Mouse (Mus musculus): ENCODE results near the gene Il11ra1.
"Not testable (repeated sequence)": the region's sequence is repeated elsewhere in the genome, so short reads cannot be mapped to it uniquely, and the experiment has no call there.

Il11ra1 gene

GRCm38 (mm10) chr4:41681176-41681575 is 18.6 kb upstream of the Il11ra1 start:
- DNase-seq (ENCODE audit: low read depth), result no peak

GRCm38 (mm10) chr4:41681947-41682346 is 17.8 kb upstream of the Il11ra1 start:
- no peak for DNase-seq (ENCODE audit: low read depth)

- DNase-seq (ENCODE audit: low read depth), result no peak
Measured at GRCm38 (mm10) chr4:41682789-41683188, 17.0 kb upstream of the Il11ra1 start.

- not testable (repeated sequence) for DNase-seq (ENCODE audit: low read depth)
Measured at GRCm38 (mm10) chr4:41683303-41683702, 16.5 kb upstream of the Il11ra1 start.

GRCm38 (mm10) chr4:41684131-41684930 is 15.5 kb upstream of the Il11ra1 start:
- not testable (repeated sequence) for DNase-seq (ENCODE audit: low read depth)

- DNase-seq (ENCODE audit: low read depth), result not testable (repeated sequence)
Measured at GRCm38 (mm10) chr4:41684931-41685453, 14.8 kb upstream of the Il11ra1 start.

- DNase-seq (ENCODE audit: low read depth), result not testable (repeated sequence)
Measured at GRCm38 (mm10) chr4:41685882-41686492, 13.8 kb upstream of the Il11ra1 start.

DNA sequence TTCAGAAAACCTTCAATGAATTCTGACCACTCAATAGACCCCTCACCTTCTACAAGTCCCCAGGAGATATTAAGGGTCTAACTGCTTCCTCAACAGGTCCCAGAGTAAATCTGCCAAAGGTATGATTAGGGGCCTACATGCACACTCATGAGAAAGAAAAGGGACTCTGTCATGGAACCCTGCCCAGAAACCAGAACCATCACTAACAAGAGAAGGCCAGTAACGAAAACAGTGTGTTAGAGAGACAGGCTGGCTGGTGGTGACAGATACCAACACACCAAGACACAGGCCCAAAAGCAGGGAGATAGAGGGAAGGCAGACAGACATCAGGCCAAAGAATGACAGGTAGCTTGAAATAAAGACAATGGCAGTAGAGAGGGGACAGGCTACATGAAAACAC is 11.2 kb upstream of the Il11ra1 start:
- DNase-seq (ENCODE audit: low read depth), result not testable (repeated sequence)

DNA sequence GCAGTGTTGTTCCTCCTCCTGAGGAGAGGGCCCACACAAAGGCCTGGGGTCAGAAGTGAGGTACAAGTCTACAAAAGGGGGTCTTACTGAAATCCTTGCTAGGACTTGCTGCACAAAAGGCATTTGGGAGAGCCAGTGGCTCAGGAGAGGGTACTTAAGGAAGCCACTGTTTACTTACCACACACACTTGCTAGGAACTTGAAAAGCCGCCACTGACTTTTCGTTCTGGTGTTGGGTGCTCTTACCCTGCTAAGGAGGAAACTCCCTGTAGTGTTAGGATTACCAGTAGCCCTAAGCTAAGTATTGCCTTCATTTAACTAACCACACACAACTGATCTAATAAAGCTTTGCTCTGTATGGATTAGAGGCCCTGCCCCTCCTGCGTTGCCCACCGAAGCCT is 9.8 kb upstream of the Il11ra1 start:
- DNase-seq (ENCODE audit: low read depth), result not testable (repeated sequence)

- DNase-seq (ENCODE audit: low read depth), result not testable (repeated sequence)
Measured at GRCm38 (mm10) chr4:41693511-41693910, 6.3 kb upstream of the Il11ra1 start.

DNA sequence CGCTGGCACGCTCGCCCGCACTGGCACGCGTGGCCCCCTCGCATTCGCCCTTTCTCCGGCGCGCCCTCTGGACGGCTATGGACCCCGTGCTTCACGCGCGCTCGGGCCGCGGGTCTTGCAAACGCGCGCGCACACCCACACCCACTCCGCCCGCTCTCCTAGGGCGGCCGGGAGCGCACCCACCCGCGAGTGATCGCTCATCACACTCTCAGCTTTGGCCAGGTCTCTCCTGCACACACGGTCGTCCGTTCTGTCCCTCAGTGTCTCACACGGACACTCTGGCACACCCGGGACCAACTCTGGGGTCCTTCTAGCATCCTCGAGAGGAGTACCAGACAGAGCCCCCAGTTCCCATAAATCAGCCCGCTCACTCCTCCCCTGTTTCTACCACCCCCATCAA is 4.0 kb upstream of the Il11ra1 start:
- DNase-seq (ENCODE audit: low read depth), result not testable (repeated sequence)

DNA sequence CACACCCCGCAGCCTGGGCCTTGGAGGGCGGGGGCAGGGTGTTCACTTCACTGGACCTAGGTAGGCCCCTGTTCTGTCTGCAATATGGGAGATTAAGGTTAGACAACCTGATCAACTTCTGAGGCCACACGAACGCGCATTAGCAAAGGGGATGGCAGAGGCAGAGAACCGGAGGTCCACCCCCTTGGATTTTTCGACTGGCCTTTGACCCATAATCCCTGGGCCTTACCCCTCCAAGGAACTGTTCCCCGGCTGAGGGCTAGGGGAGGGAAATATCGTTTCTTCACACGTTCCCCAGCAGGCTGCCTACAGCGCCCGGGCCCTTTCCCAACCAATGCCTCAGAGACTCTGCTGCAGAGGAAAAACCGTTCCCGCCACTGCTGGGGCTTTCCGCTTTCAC is 3.3 kb upstream of the Il11ra1 start:
- not testable (repeated sequence) for DNase-seq (ENCODE audit: low read depth)

DNA sequence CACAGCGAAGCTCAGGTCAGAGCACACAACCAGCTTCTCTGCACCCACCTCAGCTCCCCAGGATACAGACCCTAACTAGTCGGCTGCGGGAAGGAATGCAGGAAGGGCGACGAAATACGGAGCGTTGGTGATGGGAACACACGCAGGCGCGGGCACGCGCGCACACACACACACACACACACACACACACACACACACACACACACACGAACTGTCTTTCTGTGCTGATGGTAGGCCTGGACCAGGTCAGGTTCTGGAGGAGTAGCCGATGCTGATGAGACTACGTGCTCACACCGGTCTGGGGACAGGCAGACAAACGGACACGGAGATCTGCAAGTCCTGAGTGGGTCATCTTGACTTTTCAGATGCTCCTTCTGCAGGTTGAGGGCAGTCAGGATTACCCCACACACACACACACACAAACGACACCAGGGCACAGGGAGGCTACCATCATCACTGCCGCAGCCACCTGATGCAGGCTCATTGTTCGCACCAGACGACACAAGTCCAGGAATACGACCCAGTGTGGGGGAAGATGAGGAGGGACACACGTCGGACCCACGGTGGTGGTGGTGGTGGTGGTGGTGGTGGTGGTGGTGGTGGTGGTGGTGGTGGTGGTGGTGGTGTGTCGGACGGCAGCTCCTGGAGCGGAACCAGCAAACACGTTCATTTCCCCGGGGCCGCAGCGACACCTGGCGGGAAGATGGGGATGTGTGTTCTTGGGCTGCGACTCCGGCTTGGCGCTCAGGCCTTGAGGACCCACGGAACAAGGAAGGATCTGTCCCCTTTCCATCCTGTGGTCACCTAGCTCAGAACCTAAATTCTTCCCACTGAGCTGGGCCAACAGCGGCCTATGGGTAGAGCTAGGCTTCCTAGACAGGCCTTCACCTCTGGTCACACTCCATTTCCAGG is 2.6 kb upstream of the Il11ra1 start, which contains the start of gene Cntfr:
TSS of gene Cntfr (minus strand) at position 160 of the 912 bp plus-strand sequence.
- DNase-seq (ENCODE audit: low read depth), result not testable (repeated sequence)

DNA sequence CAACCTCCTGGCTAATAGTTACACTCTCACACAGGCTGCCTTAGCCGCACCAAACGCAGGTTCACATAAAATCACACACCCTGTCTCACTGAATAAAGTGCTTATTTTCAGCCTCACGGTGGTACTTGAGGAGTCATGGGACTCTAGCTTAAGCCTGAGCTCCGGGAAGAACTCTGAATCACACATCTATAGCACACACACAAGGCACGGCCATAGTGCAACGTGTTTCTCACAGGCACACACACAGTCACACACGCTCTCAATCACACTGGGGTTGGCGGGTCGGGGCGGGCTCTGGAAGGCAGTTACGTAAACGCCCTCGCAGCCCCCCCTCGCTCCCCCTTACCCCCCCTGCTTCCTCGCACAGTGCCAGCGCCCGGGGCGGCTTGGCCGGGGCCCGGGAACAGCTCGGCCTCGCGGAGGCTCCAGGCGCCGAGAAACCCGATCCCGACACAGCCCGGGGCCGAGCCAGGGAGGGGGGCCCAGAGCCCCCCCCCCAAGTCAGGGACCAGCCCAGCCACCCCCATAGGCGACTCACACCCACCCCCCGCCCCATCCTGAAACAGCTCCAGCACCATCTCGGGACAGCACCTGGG is 1.3 kb upstream of the Il11ra1 start:
- not testable (repeated sequence) for DNase-seq (ENCODE audit: low read depth)

- not testable (repeated sequence) for DNase-seq (ENCODE audit: low read depth)
Measured at GRCm38 (mm10) chr4:41700224-41700623, 435 bp downstream of the Il11ra1 start.

DNA sequence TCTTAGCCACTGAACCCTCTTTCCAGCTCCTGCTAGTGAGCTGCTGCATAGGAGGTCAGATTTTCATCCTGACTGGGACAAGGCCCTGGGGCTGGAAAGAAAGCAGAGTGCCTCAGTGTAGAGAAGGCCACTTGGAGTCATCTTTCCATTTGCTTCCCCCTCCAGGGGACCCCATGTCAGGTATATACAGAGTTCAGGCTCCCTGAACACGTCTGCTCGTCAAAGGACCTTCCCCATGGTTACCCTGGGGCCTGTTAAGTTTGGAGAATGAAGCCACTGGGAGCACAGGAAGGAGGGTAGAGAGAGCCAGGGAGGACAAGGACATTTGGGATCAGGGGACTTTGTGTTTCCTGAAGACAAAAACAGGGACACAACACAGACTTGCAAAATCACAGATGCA is 2.4 kb downstream of the Il11ra1 start:
- DNase-seq (ENCODE audit: low read depth), result not testable (repeated sequence)

DNA sequence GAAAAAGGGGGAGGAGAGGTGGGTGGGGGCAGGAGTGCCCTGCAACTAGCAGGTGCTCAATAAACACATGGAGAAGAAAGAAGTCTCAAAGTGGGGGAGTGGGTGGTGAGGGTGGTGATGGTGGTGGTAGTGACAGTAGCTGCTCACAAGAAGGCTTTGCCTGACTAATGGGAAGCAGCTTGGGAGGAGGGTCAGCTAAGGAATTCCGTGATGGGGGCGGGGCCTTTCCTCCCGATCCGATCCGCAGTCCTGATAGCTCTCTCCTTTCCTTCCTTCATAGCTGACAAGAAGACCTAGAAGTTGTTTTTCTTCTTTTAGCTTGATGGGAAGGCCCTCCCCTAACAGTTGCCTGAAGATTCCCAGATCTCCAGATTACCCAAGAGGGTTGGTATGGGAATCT is 4.9 kb downstream of the Il11ra1 start:
- DNase-seq (ENCODE audit: low read depth), result no peak

GRCm38 (mm10) chr4:41705922-41706754 is 6.3 kb downstream of the Il11ra1 start:
- DNase-seq (ENCODE audit: low read depth), result no peak

DNA sequence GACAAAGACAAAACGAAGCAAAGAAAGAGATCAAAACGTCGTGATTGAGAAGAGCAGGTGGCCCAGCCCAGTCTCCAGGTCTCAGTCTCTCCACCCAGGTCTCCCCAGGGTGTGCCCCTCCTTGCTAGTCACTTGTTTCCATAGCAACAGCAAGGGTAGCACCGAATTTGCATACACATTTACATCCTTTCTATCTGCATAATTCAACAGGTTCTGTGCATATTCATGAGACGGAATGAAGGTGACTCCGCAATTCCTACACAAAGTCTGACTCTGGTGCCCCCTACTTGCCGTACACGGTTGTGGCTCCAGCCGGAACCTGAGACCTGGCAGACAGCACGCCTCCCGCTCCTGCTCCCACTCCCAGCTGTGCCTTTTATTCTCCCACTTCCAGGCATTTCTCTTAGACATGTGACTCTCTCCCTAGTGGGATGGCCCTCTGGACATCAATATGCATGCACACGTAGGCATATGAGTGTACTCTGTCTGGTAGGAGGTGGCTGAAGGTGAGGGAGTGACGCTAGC is 7.3 kb downstream of the Il11ra1 start:
- DNase-seq (ENCODE audit: low read depth), result no peak

DNA sequence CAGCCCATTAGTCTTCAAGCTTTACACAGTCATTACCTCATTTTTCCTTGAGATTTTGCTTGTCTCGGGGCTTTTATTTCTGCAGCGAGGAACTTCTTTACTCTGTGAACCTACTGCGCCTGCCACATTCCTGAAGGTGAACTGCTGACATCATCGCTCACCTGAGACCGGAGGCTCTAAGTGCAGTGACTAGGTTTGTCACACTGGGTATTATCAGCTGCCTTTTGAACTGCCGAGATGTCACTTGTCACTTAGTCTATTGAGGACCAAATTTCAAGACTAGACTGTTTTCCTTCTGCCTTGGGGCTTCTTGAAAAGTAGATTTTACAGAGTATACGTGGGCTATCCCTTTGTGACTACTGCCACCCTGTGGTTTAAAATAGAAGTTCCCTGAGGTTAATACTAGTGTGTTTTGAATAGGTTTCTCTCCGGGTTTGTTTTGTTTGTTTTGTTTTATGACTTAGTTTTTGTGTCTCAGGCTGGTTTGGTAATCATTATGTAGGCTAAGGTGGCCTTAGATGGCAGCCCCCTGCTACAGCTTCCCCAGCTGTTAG is 8.5 kb downstream of the Il11ra1 start:
- no peak for DNase-seq (ENCODE audit: low read depth)

All from fibroblast of lung, adult 2 months (primary cell).